Mouse (Mus musculus): ENCODE measurements at regions not wholly inside any gene's neighbourhood (a gene's known extent, or its start where the extent isn't known, plus 50 kb on each side); places are given as distances from the start of the nearest gene placed in this dataset.

GRCm38 (mm10) chr11:6890450-6890849 is 53.0 kb upstream of the Gm11983 start:
- H3K27ac ChIP-seq (replicated peaks in 1 of 2; ENCODE audit: control insufficient read depth in 1 of 2, insufficient read depth in 1 of 2, low read depth in 2 of 2, low read length in 2 of 2) = no peak overlapping the region

GRCm38 (mm10) chr11:6889660-6890185 is 52.3 kb upstream of the Gm11983 start:
- Histone ChIP-seq H3K4me1 (ENCODE audit: control insufficient read depth in 2 of 2, insufficient read depth in 2 of 2, low read length in 2 of 2) (no peaks in the 10 kb centered on the region), H3K9ac (ENCODE audit: low read length) (no peak overlapping the region), H3K27ac (replicated peaks in 1 of 2; ENCODE audit: control insufficient read depth in 1 of 2, insufficient read depth in 1 of 2, low read depth in 2 of 2, low read length in 2 of 2) (no peak overlapping the region), H3K4me3 (ENCODE audit: control insufficient read depth in 1 of 2, insufficient read depth in 1 of 2, low read depth in 1 of 2, low read length in 2 of 2) (no peak overlapping the region), H3K9me3 (ENCODE audit: control insufficient read depth, low read length) (no peaks in the 10 kb centered on the region), H3K4me2 (ENCODE audit: low read length) (no peak overlapping the region), H3K36me3 (ENCODE audit: control insufficient read depth, insufficient read depth, low read length) (no peaks in the 10 kb centered on the region), H3K27me3 (ENCODE audit: control insufficient read depth, insufficient read depth, low read length) (no peaks in the 10 kb centered on the region)
- WGBS = 75% methylated on average over 8 of the region's 8 CpGs
- ATAC-seq (ENCODE audit: insufficient number of reproducible peaks, insufficient read depth, low FRiP score, low read depth) = no peak

More at GRCm38 (mm10) chr11:6890450-6890849, 53.0 kb upstream of the Gm11983 start:
- Histone ChIP-seq H3K27me3 (ENCODE audit: control insufficient read depth, insufficient read depth, low read length) (no peaks in the 10 kb centered on the region), H3K4me2 (ENCODE audit: low read length) (no peak overlapping the region), H3K36me3 (ENCODE audit: control insufficient read depth, insufficient read depth, low read length) (no peaks in the 10 kb centered on the region), H3K4me1 (ENCODE audit: control insufficient read depth in 2 of 2, insufficient read depth in 2 of 2, low read length in 2 of 2) (no peaks in the 10 kb centered on the region), H3K9ac (ENCODE audit: low read length) (no peak overlapping the region), H3K4me3 (ENCODE audit: control insufficient read depth in 1 of 2, insufficient read depth in 1 of 2, low read depth in 1 of 2, low read length in 2 of 2) (no peak overlapping the region), H3K9me3 (ENCODE audit: control insufficient read depth, low read length) (no peaks in the 10 kb centered on the region)
- no peak for ATAC-seq (ENCODE audit: insufficient number of reproducible peaks, insufficient read depth, low FRiP score, low read depth)
- 72% methylated on average over 5 of the region's 5 CpGs for WGBS

GRCm38 (mm10) chr11:6889120-6889519 is 51.7 kb upstream of the Gm11983 start:
- Histone ChIP-seq H3K9me3 (ENCODE audit: control insufficient read depth, low read length) (no peaks in the 10 kb centered on the region), H3K27me3 (ENCODE audit: control insufficient read depth, insufficient read depth, low read length) (no peaks in the 10 kb centered on the region), H3K36me3 (ENCODE audit: control insufficient read depth, insufficient read depth, low read length) (no peaks in the 10 kb centered on the region), H3K4me1 (ENCODE audit: control insufficient read depth in 2 of 2, insufficient read depth in 2 of 2, low read length in 2 of 2) (no peaks in the 10 kb centered on the region), H3K27ac (replicated peaks in 1 of 2; ENCODE audit: control insufficient read depth in 1 of 2, insufficient read depth in 1 of 2, low read depth in 2 of 2, low read length in 2 of 2) (no peak overlapping the region), H3K9ac (ENCODE audit: low read length) (no peak overlapping the region), H3K4me2 (ENCODE audit: low read length) (no peak overlapping the region), H3K4me3 (ENCODE audit: control insufficient read depth in 1 of 2, insufficient read depth in 1 of 2, low read depth in 1 of 2, low read length in 2 of 2) (no peak overlapping the region)
- WGBS = 78% methylated on average over 5 of the region's 5 CpGs
- no peak for ATAC-seq (ENCODE audit: insufficient number of reproducible peaks, insufficient read depth, low FRiP score, low read depth)

Data from heart, embryonic 14.5 days (tissue).